Mouse (Mus musculus) CH12.LX (cell line): ENCODE measurements around the gene Cd300ld4.

Experiments
- CTCF ChIP-seq, 2 experiments: IDR thresholded peaks in 1 of 2; conservative IDR thresholded peaks in 1 of 2; 2 replicates each; pipeline ENCODE4 v1.5.1; 2011 to 2012; ENCODE audit warnings: low read depth in 2 of 2, low read length in 2 of 2, improper control_type of control experiment in 1 of 2, inconsistent platforms in 1 of 2, mild to moderate bottlenecking in 1 of 2, moderate library complexity in 1 of 2
- EP300 ChIP-seq: IDR thresholded peaks from 2 replicates; pipeline ENCODE4 v1.6.1; 2011; ENCODE audit warnings: low read length, improper control_type of control experiment
- MAFK ChIP-seq: IDR thresholded peaks from 2 replicates; pipeline ENCODE4 v1.6.1; 2011; ENCODE audit warnings: low read length, improper control_type of control experiment; ENCODE audit not compliant: insufficient replicate concordance

DNA sequence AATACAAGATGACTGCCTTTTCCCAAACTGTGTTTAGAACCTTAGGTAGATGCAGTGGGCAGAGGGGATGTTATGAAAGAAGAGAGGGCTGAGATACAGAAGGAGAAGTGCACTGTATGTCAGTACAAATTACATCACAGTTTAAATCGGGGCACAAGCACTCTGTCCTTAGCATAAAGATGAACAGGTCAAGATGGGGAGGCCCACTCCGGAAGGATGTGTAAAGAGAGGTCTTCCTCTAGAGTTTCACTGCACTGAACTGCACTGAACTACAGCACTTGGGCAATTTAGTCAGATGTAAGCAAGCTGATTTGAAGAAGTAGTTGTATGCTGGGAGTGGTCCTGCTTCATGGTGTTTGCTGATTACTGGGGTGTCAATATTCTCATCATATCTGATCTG is 33.0 kb upstream of the Cd300ld4 start:
- TF ChIP-seq MAFK: no peak
- no peak for TF ChIP-seq EP300
- no peak for TF ChIP-seq CTCF (conservative IDR thresholded peaks at IDR 0.05 in 1 of 2, IDR thresholded peaks at IDR 0.05 in 1 of 2; ENCODE audit: low read depth in 2 of 2, low read length in 2 of 2)
